Mouse (Mus musculus): ENCODE measurements around the gene Pfn4. TPM values are rescaled to one million over a fixed set of nuclear protein-coding genes. Genes with fewer than 3 reads are reported as not detected.
"Not testable (repeated sequence)": the region's sequence is repeated elsewhere in the genome, so short reads cannot be mapped to it uniquely, and the experiment has no call there.

Pfn4 gene
- 1 to 10 TPM; 2.2 to 3.4 TPM for total RNA-seq (2021)

DNA sequence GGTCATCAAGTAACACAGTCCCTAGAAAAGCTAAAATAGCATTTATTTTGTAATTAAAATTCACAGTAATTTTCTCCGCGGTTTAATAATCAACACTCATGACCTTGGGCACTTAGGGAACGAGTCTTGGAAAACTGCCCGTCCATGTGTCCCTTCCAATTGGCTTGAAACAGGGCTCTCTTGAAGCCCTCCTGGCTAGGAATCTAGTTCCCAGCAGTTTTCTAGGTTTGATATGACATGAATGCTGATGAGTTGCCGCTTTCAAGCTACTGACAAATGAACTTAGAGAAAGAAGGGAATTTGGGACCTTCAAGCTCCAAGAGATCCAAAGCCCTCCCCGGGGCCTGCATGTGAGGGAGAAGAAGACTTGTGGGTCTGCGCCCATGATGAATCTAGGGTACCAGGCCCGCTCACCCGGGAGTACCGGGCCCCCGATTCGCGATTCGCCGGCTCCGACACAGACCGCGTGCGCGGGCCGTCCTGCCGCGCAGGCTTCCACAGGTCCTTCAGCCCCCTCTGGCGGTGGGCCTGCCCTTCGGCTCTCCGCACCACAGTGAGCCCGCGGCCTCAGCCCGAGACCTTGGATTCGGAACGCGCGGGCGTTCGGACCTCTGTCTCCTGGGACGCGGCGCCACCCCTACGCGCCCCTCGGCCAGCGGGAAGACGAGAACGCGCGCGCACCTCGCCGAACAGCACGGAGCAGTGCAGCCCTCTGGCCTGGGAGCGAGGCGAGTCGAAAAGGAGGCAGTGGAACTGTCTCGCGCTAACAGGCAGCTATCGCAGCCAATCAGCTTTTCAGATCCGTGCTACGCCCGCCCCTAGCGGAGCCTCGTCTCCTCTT lies at the start of gene Pfn4, which contains the start of gene Fam228b:
TSS of gene Pfn4 (plus strand) at position 531 of the 841 bp plus-strand sequence.
TSS of gene Fam228b (minus strand) at position 776 of the 841 bp plus-strand sequence.
- peak; percentile 99 to 100 for DNase-seq
- intact Hi-C loops (cut with DNase I): loop anchor here (1.0 to 5.0 kb wide), 4 partner anchors 49 to 196 kb away; partner anchors contain the start of genes Atad2b, Gm3625, Itsn2 and Sf3b6

DNA sequence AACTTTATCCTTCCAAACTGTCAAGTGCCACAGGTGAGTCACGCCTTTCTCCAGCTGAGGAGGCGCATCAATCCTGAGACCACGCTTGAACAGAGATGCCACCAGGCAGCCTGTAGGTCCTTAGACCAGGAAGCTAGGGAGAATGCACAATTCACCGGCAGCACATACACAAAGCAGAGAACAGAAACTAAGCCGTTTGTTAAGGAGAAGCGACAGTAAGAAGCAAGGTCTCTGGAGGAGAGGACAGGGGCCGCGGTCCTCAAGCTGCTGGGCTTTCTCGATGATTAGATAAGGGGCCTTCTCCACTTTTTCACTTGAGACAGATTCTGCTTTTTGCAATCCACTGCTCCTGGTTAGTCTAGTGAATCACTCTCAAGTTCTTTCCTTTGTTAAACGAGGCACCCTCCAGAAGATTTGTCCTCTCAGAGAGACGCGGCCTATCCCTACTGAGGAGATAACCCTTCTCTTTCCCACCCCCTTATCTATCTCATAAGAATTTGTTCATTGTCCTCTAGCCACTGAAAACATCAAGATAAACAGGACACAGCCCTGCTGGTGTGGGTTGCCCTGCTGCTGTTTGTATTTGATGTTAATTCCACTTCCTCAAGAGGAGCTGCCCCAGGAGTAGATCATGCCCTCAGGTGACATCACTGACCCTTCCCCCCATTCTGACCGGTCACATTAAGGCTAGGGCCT lies 49.6 kb upstream of the Pfn4 start:
- intact Hi-C loops (cut with DNase I): no loop called here
- DNase-seq: no peak

DNA sequence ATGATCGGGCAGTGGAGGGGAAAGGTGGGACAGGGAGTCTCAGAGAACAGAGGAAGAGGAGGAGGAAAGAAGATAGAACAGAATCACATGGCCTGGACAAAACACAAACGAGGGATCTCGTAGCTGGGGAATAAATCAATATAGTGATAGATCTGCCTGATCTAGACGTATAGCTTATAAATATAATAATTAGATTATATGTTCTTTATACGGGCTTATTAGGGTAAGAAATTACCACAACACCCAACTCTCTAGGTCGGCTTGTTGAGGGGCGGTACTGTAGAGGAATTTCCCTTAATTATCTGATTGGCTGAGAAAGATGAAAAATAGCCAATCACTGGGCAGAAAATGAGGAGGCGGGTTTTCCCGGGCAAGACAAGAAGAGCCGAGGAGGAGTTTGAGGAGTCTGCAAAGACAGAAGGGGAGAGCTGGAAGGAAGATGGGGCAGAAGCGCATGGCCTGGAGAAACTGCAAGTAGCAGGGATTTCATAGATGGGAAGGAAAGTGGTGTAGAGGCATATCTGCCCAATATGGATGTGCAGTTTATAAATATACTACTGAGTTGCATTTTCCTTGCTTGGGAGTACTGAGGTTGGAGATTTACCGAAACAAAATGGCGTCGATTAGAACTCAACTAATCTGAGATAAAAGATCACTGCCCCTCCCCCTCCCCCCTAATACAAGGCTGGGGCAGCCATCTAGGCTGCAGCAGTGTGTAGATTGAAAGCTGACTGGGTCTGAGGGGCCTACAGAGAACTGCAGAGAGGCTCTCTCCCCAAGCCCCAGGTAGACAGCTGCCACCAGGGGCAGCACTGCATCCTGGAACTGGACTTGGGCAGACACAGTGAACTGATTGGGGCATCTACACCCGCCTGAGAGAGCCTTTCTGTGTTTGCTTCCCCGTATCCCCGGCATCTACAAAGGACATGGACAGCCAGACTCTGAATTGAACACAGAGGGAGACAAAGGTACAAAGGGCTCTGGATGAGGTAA lies 48.8 kb upstream of the Pfn4 start:
- DNase-seq: no peak
- intact Hi-C loops (cut with DNase I): no loop called here

DNA sequence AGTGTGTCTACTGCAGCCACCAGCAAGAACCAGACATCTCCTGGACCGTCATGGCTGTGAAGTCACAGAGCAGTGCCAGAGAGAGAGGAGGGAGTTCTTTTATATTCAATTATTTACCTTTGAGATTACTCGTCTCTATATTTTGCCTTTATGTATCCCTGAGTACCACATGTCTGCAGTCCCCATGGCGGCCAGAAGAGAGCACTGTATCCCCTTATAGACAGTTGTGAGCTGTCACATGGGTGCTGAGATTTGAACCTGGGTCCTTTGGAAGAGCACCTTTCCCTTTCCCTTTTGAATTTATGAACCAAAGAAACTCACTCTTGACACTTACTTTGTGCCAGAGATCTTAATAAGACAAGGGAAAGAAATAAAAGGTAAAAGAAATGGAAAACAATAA lies 39.7 kb upstream of the Pfn4 start:
- no peak for DNase-seq

DNA sequence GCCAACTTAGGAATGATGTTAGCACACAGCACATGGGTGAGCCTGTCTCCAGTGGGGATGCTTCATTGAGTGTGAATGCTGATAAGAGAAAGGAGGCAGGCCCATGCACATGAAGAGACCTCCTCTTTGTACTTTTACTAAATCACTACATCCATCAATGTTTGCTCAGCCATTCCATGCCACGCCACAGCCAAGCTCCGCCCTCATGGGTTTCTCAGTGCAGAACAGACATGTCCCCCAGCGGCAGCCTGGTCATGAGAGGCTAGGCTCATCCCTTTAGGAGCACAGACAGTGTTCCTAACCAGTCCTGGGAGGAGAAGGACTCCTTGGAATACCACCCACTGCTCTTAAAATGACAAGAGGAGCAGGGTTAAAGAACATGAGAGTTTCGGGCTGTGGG lies 37.2 kb upstream of the Pfn4 start:
- DNase-seq: no peak
- intact Hi-C loops (cut with DNase I): no loop called here

More for the DNA sequence above, 39.7 kb upstream of the Pfn4 start:
- intact Hi-C loops (cut with DNase I): no loop called here

DNA sequence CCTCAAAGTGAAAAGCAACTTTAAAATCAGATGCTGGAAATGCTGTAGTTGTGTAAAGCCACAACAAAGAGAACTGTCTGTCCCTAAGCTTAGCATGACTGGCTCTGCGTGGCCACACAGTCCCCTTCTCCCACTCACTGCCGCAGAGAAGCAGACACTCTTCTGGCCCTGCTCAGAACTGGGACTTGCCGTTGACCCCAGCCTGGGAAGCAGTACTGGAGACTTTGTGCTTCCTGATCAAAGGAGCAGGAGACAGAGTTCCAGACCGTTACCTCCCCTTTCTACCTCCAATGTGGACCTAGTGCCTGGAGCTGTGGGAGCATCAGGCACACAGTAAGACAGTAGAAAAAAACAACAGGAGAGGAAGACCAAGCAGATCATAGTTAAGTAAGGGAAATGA lies 36.5 kb upstream of the Pfn4 start:
- DNase-seq: no peak
- intact Hi-C loops (cut with DNase I): no loop called here

DNA sequence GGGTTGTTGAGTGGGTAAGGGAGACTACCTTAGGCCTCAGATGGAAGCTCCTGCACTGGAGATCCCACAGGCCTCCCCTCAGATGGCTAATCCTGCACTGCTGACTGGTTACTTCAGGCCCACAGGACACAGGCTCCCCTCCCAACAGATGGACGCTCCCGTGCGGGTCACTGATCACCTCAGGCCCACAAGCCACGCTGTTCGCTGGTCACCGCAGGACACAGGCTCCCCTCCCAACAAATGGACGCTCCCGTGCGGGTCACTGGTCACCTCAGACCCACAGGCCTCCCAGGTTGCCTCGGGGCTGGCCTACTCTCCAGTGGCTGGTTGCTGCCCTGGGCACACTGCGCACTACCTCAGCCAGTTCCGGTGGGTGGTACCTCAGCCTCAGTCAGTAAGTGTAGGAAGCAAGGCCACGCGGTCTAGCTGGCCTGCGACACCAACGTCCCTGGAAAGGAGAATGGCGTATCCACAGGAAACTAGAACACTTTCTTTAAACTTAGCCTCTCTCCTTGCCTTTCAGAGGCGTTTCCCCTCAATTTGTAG lies 30.7 kb upstream of the Pfn4 start, which contains the start of gene Fam228a:
TSS of gene Fam228a (minus strand) at position 400 of the 546 bp plus-strand sequence.
- intact Hi-C loops (cut with DNase I): no loop called here
- no peak for DNase-seq

DNA sequence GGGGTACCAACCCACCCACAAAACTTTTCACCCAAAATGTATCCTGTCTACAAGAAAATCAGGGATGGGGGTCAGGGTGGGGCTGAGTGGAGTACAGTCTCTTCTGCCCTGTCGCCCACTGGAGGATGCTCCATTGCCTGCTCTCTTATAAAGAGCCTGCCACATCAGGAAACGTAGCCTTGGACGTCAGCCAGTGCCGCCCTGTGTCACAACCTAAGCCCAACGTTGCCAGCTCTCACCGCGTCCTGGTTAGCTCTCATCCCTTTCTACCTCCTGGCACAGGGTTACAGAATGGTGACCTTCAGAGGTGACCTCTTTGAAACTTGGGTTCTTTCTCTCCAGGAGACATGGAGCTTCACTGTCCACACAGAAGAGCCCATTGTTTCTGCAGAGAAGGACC lies 28.0 kb upstream of the Pfn4 start:
- no peak for DNase-seq
- intact Hi-C loops (cut with DNase I): no loop called here

DNA sequence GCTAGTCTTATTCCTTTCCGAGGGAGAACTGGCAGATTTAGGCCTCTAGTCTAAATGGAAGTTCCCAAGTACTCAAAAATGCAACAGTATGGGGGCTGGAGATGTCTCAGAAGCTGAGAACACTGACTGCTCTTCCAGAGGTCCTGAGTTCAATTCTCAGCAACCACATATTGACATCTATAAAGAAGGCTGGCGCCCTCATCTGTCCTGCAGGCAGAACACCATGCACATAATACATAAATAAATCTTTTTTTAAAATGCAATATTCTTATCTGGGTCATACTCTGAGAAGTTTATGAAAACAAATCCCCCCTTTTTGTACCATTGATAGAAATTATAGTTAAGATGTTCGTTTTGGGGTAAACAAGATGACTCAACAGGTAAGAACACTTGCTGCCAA lies 26.6 kb upstream of the Pfn4 start:
- intact Hi-C loops (cut with DNase I): no loop called here
- DNase-seq: no peak

DNA sequence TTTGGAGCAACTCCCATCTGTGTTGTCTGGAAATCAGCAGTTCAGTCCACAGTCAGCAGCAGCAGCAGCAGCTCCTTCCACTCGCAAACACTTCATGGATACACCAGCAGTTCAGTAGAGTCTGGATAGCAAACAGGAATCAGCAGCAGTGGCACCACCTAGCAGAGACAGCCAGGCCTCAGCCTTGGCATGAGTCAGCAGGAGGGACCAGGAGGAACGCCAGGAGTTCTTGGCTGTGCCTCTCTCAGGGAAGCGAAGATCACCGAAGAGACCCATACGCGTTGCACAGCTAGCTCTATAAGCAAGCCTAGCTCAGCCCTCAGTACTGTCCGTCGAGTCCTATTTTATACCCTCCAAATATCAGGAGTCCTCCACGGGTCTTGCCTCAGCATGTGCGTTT lies 24.3 kb upstream of the Pfn4 start:
- intact Hi-C loops (cut with DNase I): no loop called here
- peak; percentile 18 to 20 for DNase-seq

DNA sequence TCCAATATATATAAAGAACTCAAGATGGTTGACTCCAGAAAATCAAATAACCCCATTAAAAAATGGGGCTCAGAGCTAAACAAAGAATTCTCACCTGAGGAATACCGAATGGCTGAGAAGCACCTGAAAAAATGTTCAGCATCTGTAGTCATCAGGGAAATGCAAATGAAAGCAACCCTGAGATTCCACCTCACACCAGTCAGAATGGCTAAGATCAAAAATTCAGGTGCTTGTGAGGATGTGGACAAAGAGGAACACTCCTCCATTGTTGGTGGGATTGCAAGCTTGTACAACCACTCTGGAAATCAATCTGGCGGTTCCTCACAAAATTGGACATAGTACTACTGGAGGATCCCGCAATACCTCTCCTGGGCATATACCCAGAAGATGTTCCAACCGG lies 14.4 kb upstream of the Pfn4 start:
- intact Hi-C loops (cut with DNase I); DNase-seq: not testable (repeated sequence)

DNA sequence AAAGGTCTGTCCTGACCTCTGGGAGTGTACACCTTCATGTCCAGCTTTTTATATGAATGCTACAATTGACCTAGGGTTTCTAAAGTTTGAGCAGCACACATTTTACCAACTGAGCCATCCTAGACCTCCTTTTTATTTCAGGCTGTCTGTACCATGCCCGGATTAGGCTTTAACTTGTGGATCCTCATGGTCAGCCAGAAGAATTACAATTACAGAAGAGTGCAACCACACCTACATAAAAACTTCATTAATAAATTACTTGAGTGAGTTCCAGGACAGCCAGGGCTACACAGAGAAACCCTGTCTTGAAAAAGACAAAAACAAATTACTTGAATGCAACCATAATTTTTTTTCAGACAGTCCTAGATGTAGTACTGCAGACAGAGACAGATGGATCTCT lies 11.8 kb upstream of the Pfn4 start:
- DNase-seq: no peak
- intact Hi-C loops (cut with DNase I): no loop called here

DNA sequence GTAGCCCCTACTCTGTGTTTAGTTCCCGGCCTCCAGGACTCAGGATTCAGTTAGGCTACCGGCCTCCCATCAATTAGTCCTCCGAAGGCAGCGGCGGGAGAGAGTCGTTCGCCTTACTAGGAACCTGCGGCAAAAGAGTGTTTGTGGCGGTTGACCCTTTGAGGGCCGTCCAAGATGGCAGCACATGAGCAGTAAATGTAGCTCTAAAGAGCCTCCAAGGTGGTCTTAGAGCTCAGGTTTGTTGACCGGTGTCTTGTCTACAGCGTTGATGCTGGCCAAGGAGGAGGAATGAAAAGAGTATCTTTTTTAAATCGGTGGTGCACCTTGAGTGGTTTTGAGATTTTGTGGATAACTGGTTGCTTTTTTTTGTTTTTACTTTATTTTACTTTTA lies 506 bp downstream of the Pfn4 start:
- intact Hi-C loops (cut with DNase I): loop anchor here (1.0 to 5.0 kb wide), 4 partner anchors 48 to 197 kb away; partner anchors contain the start of genes Atad2b, Gm3625, Itsn2 and Sf3b6
- no peak for DNase-seq

DNA sequence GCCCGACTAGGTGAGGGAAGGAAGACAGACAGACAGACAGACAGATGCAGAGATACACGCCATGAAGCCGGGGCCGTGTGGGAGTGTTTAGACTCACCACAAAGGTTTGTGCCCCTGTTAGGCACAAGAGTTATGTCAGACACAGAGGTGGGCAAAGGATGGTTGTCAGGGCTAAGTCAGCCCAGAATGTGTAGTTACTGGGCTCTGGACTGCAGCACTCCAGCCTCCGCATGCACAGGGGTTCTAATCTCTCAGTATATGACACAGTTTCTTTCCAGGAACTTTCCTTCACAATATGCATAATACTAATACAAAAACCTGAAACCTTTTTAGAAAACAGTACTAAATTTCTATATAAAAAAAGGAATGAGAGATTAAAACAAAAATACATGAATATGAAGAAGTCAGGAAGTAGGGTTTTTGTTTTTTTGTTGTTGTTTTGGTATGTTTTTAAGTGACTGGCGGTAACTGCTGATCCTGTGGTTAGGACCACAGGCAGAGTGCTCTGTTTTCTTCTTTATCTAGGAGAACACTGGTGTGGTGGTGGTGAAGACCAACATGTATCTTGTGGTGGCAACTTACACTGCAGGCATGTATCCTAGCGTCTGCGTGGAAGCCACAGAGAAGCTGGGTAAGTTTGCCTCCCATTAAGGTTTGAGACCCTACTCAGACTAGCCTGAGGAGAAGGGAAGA lies 6.2 kb downstream of the Pfn4 start:
- DNase-seq: no peak
- intact Hi-C loops (cut with DNase I): no loop called here

DNA sequence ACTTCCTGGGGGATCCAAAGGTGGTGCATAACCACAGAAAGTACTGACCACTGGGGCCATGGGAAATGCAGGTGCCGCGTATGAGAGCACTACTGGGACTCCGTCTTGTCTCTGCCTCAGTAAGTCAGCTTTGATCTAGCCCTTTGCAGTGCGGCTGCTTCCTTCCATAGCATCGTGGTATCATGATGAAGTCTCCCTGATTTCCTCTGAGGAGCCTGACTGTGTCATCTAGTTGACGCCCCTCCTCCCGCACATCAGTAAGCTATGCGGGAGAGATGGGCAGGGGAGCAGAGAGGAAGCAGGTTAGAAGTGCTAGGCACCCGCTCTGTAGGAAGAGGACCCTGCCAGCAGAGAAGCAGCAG lies 6.7 kb downstream of the Pfn4 start:
- intact Hi-C loops (cut with DNase I): no loop called here

DNA sequence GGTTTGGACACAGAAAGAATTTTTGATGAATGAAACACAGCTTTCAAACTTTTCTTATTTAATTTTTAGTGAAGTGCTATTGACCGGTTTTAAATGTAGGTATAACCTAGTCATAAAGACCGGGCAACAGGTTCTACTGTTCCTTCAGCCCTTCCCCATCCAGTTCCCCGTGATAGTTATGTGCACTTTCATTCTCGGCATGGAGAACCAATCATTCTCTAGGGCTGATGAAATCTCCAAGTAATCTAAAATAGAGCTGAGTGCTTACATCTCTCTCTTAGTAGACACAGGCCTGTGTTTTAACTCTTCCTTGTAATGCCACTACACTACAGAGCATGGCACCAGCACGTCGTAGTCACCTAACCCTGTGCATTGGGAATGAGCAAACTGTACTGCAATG lies 8.9 kb downstream of the Pfn4 start:
- DNase-seq: no peak
- intact Hi-C loops (cut with DNase I): no loop called here

More for the DNA sequence above, 6.7 kb downstream of the Pfn4 start:
- no peak for DNase-seq

DNA sequence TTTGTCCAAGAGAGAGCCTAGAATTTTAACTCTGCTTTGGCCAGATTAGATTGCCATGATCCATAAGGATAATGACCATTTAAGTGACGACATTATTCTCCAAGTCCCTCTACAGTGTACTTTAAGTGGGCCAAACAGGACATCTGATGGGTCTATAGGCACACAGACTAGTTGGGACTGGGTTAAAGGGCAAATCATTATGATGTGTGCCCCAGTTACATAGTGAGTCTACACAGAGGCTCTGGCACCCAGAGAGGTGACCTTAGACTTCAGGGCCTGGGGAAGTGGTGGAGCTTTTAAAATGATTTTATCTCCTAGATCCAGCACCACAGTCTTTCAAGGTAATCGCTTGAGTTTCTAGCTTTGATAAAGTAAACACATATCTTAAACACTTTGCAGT lies 11.4 kb downstream of the Pfn4 start:
- DNase-seq: no peak
- intact Hi-C loops (cut with DNase I): no loop called here

DNA sequence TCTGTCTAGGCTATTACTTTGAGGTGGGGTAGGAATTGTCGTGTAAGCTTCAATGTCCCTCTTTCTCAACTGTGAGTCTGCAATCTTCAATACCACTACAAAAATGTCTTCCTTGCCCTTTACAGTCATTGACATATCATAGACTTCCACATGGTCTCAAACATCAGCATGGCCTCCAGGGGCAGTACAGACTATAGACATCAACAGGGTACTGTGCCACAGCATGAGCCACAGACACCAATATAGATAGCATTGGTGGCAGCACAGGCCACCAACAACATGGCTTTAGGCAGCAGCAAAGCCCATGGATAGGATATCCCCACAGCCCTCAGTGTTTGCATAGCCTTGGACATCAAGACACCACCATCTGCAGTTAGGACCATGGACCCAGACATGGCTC lies 12.4 kb downstream of the Pfn4 start:
- intact Hi-C loops (cut with DNase I): no loop called here
- DNase-seq: no peak

DNA sequence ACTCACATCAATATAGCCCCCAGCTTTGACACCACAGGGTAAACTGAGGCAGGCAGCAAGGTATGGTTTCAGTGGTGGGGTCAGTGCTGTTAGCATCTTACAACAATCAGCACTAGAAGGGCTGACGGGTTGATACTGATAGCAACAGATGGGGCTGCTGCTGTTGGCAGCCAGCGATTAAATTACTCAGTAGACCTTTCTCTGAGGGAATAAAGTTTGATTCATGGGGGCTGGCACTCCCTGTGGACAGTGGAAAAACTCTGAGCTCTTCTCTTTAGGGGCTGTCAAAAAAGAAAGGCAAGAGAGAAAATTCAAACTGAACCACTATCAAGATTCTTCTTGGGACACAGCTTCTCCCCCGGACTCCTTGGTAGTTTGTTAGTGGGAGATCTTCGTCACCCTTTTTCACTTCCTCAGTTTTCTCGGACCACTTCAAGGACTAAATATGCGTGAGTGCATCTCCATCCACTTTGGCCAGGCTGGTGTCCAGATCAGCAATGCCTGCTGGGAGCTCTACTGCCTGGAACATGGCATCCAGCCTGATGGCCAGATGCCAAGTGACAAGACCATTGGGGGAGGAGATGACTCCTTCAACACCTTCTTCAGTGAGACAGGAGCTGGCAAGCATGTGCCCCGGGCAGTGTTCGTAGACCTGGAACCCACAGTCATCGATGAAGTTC lies 13.0 kb downstream of the Pfn4 start:
- DNase-seq; intact Hi-C loops (cut with DNase I): not testable (repeated sequence)
